Mouse (Mus musculus) intestine, embryonic 15.5 days (tissue): ENCODE results near the gene Popdc3. TPM values are rescaled to one million over a fixed set of nuclear protein-coding genes. Genes with fewer than 3 reads are reported as not detected.
"Not testable (repeated sequence)": the region's sequence is repeated elsewhere in the genome, so short reads cannot be mapped to it uniquely, and the experiment has no call there.

ENCODE experiments used
- ATAC-seq: fragments of 200-750 bp; cut with Nextera tagmentation; 2 replicates; pipeline ENCODE4 v1.8.0; 2017; ENCODE audit warnings: moderate TSS enrichment, moderate library complexity
- H3K27ac ChIP-seq: fragments of 300-500 bp; sonication (generic); 2 replicates; pipeline ENCODE4 v1.5.1; 2015; ENCODE audit warnings: mild to moderate bottlenecking, inconsistent platforms
- H3K27me3 ChIP-seq: fragments of 300-500 bp; sonication (generic); replicated peaks from 2 replicates; pipeline ENCODE4 v1.6.1; 2015; ENCODE audit warnings: inconsistent platforms
- H3K36me3 ChIP-seq: fragments of 300-500 bp; sonication (generic); 2 replicates; pipeline ENCODE4 v1.6.1; 2015; ENCODE audit warnings: inconsistent platforms
- H3K4me1 ChIP-seq: fragments of 300-500 bp; sonication (generic); replicated peaks from 2 replicates; pipeline ENCODE4 v1.6.1; 2015; ENCODE audit warnings: inconsistent platforms
- H3K4me2 ChIP-seq: fragments of 300-500 bp; sonication (generic); replicated peaks from 2 replicates; pipeline ENCODE4 v1.6.1; 2015; ENCODE audit warnings: mild to moderate bottlenecking, inconsistent platforms
- H3K4me3 ChIP-seq: fragments of 300-500 bp; sonication (generic); replicated peaks from 2 replicates; pipeline ENCODE4 v1.5.1; 2015; ENCODE audit warnings: inconsistent platforms
- H3K9ac ChIP-seq: fragments of 300-500 bp; sonication (generic); 2 replicates; pipeline ENCODE4 v1.6.1; 2015; ENCODE audit warnings: inconsistent platforms
- H3K9me3 ChIP-seq: fragments of 300-500 bp; sonication (generic); 2 replicates; pipeline ENCODE4 v1.6.1; 2016; ENCODE audit warnings: inconsistent platforms
- WGBS: fragments of 180-500 bp; shearing (Covaris S2); methylation state at CpG from one replicate; pipeline ENCODE4 v1.1.7; 2015; 5-methylcytosine and 5-hydroxymethylcytosine counted together
- polyA plus RNA-seq: library from polyadenylated mRNA; unstranded; fragments of >200 nt; fragmentation: Nextera tagmentation; extraction: Ambion mirVana; gene quantifications from 2 replicates; pipeline ENCODE4 v1.2.1, GENCODE M21; 2015

Gene Popdc3
- polyA plus RNA-seq, 1 experiment from 2014 or later: 0.55 TPM

DNA sequence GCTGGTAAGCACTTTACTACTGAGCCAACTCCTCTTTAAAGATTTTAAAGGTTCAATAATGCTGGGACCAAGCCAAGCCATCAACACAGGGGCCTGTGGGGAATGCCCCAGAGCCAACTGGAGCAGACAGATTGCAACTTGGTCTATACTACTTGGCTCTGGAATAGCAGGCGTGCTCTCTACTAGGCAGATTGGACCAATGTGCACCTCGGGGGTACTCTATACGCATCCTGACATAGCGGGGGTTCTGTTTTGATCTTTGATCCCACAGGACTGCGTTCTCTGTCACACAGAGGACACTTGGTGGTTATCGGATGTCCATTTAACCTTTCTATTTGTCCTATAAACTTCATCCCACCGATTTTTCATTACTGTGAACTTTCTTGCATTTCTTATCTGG lies 157.0 kb downstream of the Popdc3 start:
- Histone ChIP-seq H3K9me3 (no peaks in the 10 kb centered on the region; the same call in 1 of the 2 replicates), H3K4me3 (no peak overlapping the region), H3K27ac (no peak overlapping the region), H3K4me2 (peak overlapping the region; percentile 91), H3K9ac (no peak overlapping the region), H3K27me3 (peaks cover 18% of the 10 kb centered on the region), H3K36me3 (no peaks in the 10 kb centered on the region), H3K4me1 (0 out of 2 replicates have a peak, but pooled peaks cover 2% of the 10 kb centered on the region)
- 28% methylated on average over 7 of the region's 7 CpGs for WGBS
- ATAC-seq: 0 out of 2 replicates have a peak, but pooled peaks have one; percentile 15

DNA sequence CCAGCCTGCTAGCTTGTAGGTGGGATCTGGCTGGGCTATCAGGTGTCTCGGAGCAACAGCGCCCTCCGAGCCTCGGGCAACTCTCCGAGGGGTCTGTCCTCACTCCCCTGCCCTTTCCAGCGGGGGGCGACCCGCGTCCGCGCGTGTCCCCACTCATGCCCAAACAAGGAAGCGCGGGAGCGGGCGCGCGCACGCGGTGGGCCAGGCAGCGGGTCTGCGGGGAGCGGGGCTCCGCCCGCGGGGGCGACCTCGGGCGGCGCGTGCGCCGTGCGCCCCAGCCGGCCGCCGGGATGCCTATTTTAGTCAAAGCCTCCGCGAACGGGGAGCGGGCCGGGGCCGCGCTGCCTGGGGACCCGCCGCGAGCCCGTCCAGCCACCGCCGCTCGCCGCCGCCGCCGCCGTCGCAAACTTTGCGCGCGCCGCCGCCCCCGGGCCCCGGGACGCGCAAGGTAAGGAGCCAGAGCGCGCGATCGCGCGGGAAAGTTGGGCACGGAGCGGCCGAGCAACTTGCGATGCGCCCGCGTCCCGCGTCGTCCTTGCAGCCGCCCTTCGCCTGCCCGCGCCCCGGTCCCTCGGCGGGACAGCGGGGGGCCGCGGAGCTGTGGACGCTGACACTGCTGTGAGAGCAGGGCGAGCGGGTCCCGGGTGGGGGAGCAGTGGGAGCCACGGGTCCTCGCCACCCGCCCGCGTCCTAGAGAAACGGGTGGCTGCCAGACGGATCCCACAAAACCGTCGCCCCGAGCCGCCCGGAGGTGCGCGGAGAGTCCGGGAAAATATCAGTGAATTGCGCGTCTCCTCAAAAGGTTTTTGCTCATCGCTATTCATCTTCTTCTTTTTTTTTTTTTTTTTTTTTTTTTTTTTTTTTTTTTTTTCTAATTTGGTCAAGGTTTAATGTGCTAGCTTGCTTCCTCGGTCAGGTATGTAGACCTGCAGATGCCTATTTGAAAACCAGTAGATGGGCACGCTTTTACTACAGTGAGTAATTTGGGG lies 157.8 kb downstream of the Popdc3 start, which contains the start of gene Bves:
Gene Bves, plus strand, starts transcription at position 339 of the 989 bp plus-strand sequence.
- under 1% methylated on average over 104 of the region's 116 CpGs for WGBS
- peak within 1 kb of the TSS; percentile 68 for H3K4me3 ChIP-seq
- peak; percentile 90 for ATAC-seq
- no peaks in the 10 kb centered on the region for H3K36me3 ChIP-seq
- peak within 1 kb of the TSS; percentile 54 for H3K9ac ChIP-seq
- H3K4me2 ChIP-seq: peak within 1 kb of the TSS; percentile 91
- peaks cover 18% of the 10 kb centered on the region for H3K27me3 ChIP-seq
- no peak within 1 kb of the TSS for H3K27ac ChIP-seq
- H3K4me1 ChIP-seq: 0 out of 2 replicates have a peak, but pooled peaks cover 2% of the 10 kb centered on the region
- H3K9me3 ChIP-seq: no peaks in the 10 kb centered on the region; the same call in 1 of the 2 replicates

DNA sequence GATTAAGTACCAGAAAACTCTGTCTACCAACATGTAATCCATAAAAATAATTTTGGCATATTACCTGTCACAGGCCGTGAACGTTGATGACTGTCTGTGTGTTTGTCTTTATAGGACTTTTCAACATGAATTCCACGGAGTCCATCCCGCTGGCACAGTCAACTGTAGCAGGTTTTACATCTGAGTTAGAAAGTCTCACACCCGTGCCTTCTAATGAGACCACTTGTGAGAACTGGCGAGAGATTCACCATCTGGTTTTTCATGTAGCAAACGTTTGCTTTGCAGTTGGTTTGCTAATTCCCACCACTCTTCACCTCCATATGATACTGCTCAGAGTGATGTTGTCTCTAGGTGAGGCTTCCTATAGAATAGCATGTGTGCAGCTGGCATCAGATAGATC lies 161.2 kb downstream of the Popdc3 start:
- WGBS: 78% methylated on average over 7 of the region's 7 CpGs

DNA sequence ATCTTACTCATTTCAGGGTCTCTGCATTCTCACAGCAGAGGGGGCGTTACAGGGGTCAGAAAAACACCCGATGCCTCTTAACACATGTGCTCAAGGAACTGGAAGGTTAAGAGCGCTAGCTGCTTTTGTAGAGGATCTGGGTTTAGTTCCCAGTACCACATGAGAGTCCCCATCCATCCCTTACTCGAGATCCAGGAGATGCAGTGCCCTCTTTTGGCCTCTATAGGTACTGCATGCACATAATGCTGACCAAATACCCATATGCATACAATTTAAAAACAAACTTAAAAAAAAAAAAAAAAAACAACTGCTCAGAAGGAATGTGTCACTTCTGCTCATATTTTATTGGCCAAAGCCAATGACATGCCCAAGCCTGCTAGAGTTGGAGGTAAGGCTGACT lies 166.5 kb downstream of the Popdc3 start:
- WGBS: 81% methylated on average over 4 of the region's 4 CpGs
- no peak for ATAC-seq
- Histone ChIP-seq H3K9me3 (no peaks in the 10 kb centered on the region), H3K27me3 (no peaks in the 10 kb centered on the region), H3K4me3 (no peak overlapping the region), H3K4me2 (no peak overlapping the region), H3K36me3 (no peaks in the 10 kb centered on the region), H3K4me1 (no peaks in the 10 kb centered on the region), H3K9ac (no peak overlapping the region), H3K27ac (no peak overlapping the region)

More for the DNA sequence above, 161.2 kb downstream of the Popdc3 start:
- ATAC-seq: no peak
- Histone ChIP-seq H3K27ac (no peak overlapping the region), H3K4me3 (no peak overlapping the region), H3K27me3 (peaks cover 17% of the 10 kb centered on the region), H3K36me3 (no peaks in the 10 kb centered on the region), H3K9me3 (no peaks in the 10 kb centered on the region), H3K9ac (no peak overlapping the region), H3K4me1 (0 out of 2 replicates have a peak, but pooled peaks cover 2% of the 10 kb centered on the region), H3K4me2 (no peak overlapping the region)

DNA sequence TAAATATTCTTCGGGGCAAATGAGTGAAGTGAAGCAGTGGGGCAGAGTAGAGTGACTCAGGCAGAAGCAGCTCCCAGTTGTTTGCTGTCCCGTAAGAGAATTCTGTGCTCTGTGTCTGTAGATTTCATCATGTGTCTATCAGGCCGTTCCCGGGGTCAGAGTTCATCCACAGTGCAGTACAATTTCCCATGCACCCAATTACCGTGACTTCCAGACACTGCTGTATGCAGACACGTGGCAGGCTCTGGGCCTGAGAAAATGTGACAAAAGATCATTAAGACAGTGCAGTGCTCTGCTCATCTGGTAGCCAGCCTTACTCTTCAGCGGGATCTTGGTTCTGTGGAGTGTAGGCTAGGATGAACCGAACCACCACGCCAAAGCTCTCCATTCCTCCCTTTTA lies 167.3 kb downstream of the Popdc3 start:
- H3K36me3 ChIP-seq: no peaks in the 10 kb centered on the region

DNA sequence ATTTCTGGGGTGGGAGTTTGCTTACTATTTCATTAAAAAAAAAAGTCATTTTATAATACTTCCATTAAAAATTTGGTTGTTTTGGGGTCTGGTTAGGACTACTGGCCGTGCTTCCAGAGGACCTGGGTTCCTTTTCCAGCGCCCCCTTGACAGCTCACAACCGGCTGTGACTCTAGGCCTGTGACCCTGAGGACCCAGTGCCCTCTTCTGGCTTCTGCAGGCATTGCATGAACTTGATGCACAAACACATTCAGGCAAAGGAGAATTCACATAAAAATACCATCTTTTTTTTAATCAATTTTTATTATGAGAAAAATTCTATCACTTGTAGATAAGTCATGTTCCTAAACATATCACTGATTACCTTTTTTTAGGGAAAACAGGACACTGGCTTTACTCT lies 170.2 kb downstream of the Popdc3 start:
- H3K9ac ChIP-seq, H3K36me3 ChIP-seq, H3K4me2 ChIP-seq, H3K9me3 ChIP-seq, ATAC-seq, H3K27ac ChIP-seq, H3K4me3 ChIP-seq, H3K4me1 ChIP-seq, H3K27me3 ChIP-seq: not testable (repeated sequence)
- 82% methylated on average over 3 of the region's 3 CpGs for WGBS

More for the DNA sequence above, 167.3 kb downstream of the Popdc3 start:
- no peak overlapping the region for H3K27ac ChIP-seq
- H3K27me3 ChIP-seq: no peaks in the 10 kb centered on the region
- no peak overlapping the region for H3K9ac ChIP-seq
- ATAC-seq: peak; percentile 75
- H3K9me3 ChIP-seq: no peaks in the 10 kb centered on the region
- H3K4me1 ChIP-seq: no peaks in the 10 kb centered on the region
- no peak overlapping the region for H3K4me3 ChIP-seq
- H3K4me2 ChIP-seq: no peak overlapping the region
- whole genome bisulfite sequencing: 80% methylated on average over 9 of the region's 9 CpGs

DNA sequence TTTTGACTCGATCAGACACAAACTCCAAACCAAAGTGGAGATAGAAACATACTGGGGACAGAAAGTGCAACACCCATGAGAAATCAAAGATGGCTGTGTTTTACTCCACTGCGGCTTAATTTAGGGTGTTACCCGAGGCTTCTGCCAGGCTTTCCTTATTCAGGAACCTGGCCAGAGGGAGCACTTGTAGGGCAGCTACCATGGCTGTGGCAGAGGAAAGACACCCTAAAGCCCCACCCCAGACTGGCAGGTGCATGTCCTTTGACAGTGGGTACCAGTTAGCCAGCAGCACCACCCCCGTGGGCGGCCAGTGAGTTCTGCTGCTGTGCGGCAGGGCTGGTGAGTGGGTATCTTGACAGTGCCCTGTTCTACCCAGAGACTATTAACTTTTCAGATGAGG lies 178.2 kb downstream of the Popdc3 start:
- H3K4me2 ChIP-seq: no peak overlapping the region
- H3K36me3 ChIP-seq: no peaks in the 10 kb centered on the region
- no peaks in the 10 kb centered on the region for H3K4me1 ChIP-seq
- no peak overlapping the region for H3K27ac ChIP-seq
- H3K9me3 ChIP-seq: no peaks in the 10 kb centered on the region
- H3K9ac ChIP-seq: no peak overlapping the region
- no peak overlapping the region for H3K4me3 ChIP-seq
- no peaks in the 10 kb centered on the region for H3K27me3 ChIP-seq
- 92% methylated on average over 6 of the region's 6 CpGs for WGBS
- no peak for ATAC-seq

DNA sequence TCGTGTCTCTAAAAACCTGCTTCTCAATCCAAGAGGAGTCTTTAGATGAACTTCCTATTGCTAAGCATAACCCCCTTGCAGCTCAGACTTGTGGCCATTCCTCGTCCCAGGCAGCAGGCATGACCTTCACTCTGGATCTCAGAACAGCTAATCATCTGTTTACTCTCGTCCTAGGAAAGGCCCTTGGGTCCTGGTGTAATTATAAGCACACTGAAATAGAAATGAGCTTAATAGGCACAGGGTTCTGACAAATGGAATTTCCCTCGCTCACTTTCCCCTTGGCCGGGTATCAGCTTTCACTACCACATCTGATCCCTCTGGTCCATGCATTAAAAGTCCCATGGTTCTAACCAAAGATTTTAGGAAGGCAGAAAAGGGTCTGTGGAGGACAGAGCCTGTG lies 185.5 kb downstream of the Popdc3 start:
- H3K4me2 ChIP-seq: no peak overlapping the region
- 41% methylated on average over 5 of the region's 5 CpGs for WGBS
- no peaks in the 10 kb centered on the region for H3K9me3 ChIP-seq
- no peak overlapping the region for H3K4me3 ChIP-seq
- no peaks in the 10 kb centered on the region for H3K4me1 ChIP-seq
- no peaks in the 10 kb centered on the region for H3K36me3 ChIP-seq
- H3K27ac ChIP-seq: no peak overlapping the region
- H3K27me3 ChIP-seq: no peaks in the 10 kb centered on the region
- H3K9ac ChIP-seq: no peak overlapping the region
- no peak for ATAC-seq

DNA sequence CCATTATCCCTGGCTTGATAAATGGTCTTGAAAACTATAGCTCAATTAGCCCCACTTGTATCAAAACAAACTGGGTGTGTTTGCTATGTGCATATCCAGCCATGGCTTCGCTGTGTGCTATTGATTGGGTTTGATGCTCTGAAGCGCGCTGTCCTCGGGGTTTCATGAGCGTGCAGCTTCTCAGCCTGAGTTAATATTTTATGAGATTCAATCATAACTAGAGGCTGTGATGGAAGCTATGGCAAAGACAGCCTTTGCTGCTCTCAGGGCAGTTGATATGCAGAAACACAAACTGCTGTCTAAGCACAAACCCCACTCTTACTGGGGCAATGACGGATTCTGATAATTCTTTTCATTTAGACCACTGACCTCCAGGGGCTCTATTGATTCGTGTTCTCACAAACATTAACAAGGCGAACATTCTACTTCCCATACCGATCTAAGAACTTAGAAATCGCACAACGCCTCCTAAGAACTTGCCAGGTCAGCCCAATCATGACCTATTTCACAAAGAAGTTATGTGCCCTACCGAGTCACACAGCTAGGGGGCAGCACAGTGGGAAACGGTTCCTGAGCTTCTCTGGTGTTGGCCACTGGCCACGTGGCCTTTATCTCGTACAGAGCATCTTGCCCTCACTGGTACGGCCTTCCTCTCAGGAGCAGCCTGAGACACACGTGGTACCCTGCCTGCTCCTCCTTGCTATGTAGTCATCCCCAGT lies 189.2 kb downstream of the Popdc3 start:
- no peaks in the 10 kb centered on the region for H3K9me3 ChIP-seq
- no peaks in the 10 kb centered on the region for H3K27me3 ChIP-seq
- ATAC-seq: no peak
- no peak overlapping the region for H3K9ac ChIP-seq
- H3K27ac ChIP-seq: no peak overlapping the region
- H3K4me2 ChIP-seq: no peak overlapping the region
- H3K36me3 ChIP-seq: no peaks in the 10 kb centered on the region
- no peak overlapping the region for H3K4me3 ChIP-seq
- WGBS: 79% methylated on average over 17 of the region's 17 CpGs
- H3K4me1 ChIP-seq: no peaks in the 10 kb centered on the region

Other genes starting within 250 kb of the Popdc3 start
- 24.5 and 25.4 TPM in 2 replicates for gene Prep, start 110.9 kb upstream of the Popdc3 start, polyA plus RNA-seq
- 4.1 and 4.8 TPM in 2 replicates for gene Bves, start 157.7 kb downstream of the Popdc3 start, polyA plus RNA-seq